Mouse (Mus musculus) E14TG2a.4 (cell line): ENCODE measurements around the gene Pigv.

Experiments
- H3K27me3 ChIP-seq: 2 replicates; pipeline ENCODE4 v1.6.1; 2014; ENCODE audit warnings: low read length, control low read depth; ENCODE audit not compliant: insufficient read depth
- H3K36me3 ChIP-seq: 2 replicates; pipeline ENCODE4 v1.6.1; 2014; ENCODE audit warnings: low read length, control low read depth; ENCODE audit not compliant: insufficient read depth
- H3K4me1 ChIP-seq: replicated peaks from 2 replicates; pipeline ENCODE4 v1.6.1; 2014; ENCODE audit warnings: low read depth, low read length, control low read depth
- H3K4me3 ChIP-seq: replicated peaks from 2 replicates; pipeline ENCODE4 v1.5.1; 2014; ENCODE audit warnings: mild to moderate bottlenecking, low read length
- H3K9me3 ChIP-seq: 2 replicates; pipeline ENCODE4 v1.6.1; 2014; ENCODE audit warnings: low read length, control low read depth
- CTCF ChIP-seq: conservative IDR thresholded peaks from 2 replicates; pipeline ENCODE4 v1.5.1; 2014; ENCODE audit warnings: low read length
- NANOG ChIP-seq: IDR thresholded peaks from 2 replicates; pipeline ENCODE4 v1.6.1; 2014; ENCODE audit warnings: borderline replicate concordance, low read length, mixed read lengths
- POU5F1 ChIP-seq: IDR thresholded peaks from 2 replicates; pipeline ENCODE4 v1.6.1; 2014; ENCODE audit warnings: low read length, borderline replicate concordance

Gene Pigv

GRCm38 (mm10) chr4:133645195-133645594 lies 27.3 kb downstream of the Pigv start:
- no peaks in the 10 kb centered on the region for H3K36me3 ChIP-seq
- peaks cover 7% of the 10 kb centered on the region for H3K9me3 ChIP-seq
- H3K4me3 ChIP-seq: peak overlapping the region; percentile 60; the same call in 1 of the 2 replicates
- peaks cover 16% of the 10 kb centered on the region for H3K4me1 ChIP-seq
- 0 out of 2 replicates have a peak, but pooled peaks cover 2% of the 10 kb centered on the region for H3K27me3 ChIP-seq
- no peak for TF ChIP-seq POU5F1
- no peak for TF ChIP-seq NANOG
- TF ChIP-seq CTCF: no peak

GRCm38 (mm10) chr4:133634043-133634410 lies 38.4 kb downstream of the Pigv start:
- peaks cover 51% of the 10 kb centered on the region for H3K4me1 ChIP-seq
- peaks cover 23% of the 10 kb centered on the region for H3K36me3 ChIP-seq
- H3K4me3 ChIP-seq: peak overlapping the region; percentile 88
- TF ChIP-seq CTCF: no peak
- TF ChIP-seq POU5F1: no peak
- no peak for TF ChIP-seq NANOG
- H3K27me3 ChIP-seq: no peaks in the 10 kb centered on the region
- no peaks in the 10 kb centered on the region for H3K9me3 ChIP-seq

- H3K27me3 ChIP-seq: no peaks in the 10 kb centered on the region
- H3K4me1 ChIP-seq: peaks cover 57% of the 10 kb centered on the region
- no peaks in the 10 kb centered on the region for H3K9me3 ChIP-seq
- TF ChIP-seq POU5F1 (no peak), CTCF (peak; percentile 25; the same call in 1 of the 2 replicates)
- peaks cover 29% of the 10 kb centered on the region for H3K36me3 ChIP-seq
- peak overlapping the region; percentile 88 for H3K4me3 ChIP-seq
Measured at GRCm38 (mm10) chr4:133633332-133634042, 39.0 kb downstream of the Pigv start.

GRCm38 (mm10) chr4:133632483-133633327 lies 39.7 kb downstream of the Pigv start:
- H3K9me3 ChIP-seq: no peaks in the 10 kb centered on the region
- H3K4me3 ChIP-seq: peak overlapping the region; percentile 88
- peaks cover 31% of the 10 kb centered on the region for H3K36me3 ChIP-seq
- TF ChIP-seq NANOG (no peak), POU5F1 (no peak), CTCF (no peak)
- peaks cover 65% of the 10 kb centered on the region for H3K4me1 ChIP-seq
- no peaks in the 10 kb centered on the region for H3K27me3 ChIP-seq

- no peaks in the 10 kb centered on the region for H3K27me3 ChIP-seq
- H3K36me3 ChIP-seq: peaks cover 34% of the 10 kb centered on the region
- peak overlapping the region; percentile 88 for H3K4me3 ChIP-seq
- H3K4me1 ChIP-seq: peaks cover 70% of the 10 kb centered on the region
- no peaks in the 10 kb centered on the region for H3K9me3 ChIP-seq
- TF ChIP-seq CTCF (no peak), POU5F1 (no peak), NANOG (no peak)
Measured at GRCm38 (mm10) chr4:133631769-133632411, 40.6 kb downstream of the Pigv start.

- peak overlapping the region; percentile 88 for H3K4me3 ChIP-seq
- no peaks in the 10 kb centered on the region for H3K27me3 ChIP-seq
- H3K9me3 ChIP-seq: no peaks in the 10 kb centered on the region
- H3K4me1 ChIP-seq: peaks cover 76% of the 10 kb centered on the region
- H3K36me3 ChIP-seq: peaks cover 41% of the 10 kb centered on the region
- TF ChIP-seq POU5F1 (no peak), CTCF (no peak), NANOG (no peak)
Measured at GRCm38 (mm10) chr4:133631071-133631768, 41.2 kb downstream of the Pigv start.

- Histone ChIP-seq H3K4me3 (peak overlapping the region; percentile 88), H3K36me3 (peaks cover 45% of the 10 kb centered on the region)
Measured at GRCm38 (mm10) chr4:133630326-133630920, 42.0 kb downstream of the Pigv start.

More at GRCm38 (mm10) chr4:133630326-133630920, 42.0 kb downstream of the Pigv start:
- Histone ChIP-seq H3K9me3 (no peaks in the 10 kb centered on the region), H3K4me1 (peaks cover 80% of the 10 kb centered on the region), H3K27me3 (no peaks in the 10 kb centered on the region)
- TF ChIP-seq CTCF (no peak), NANOG (no peak), POU5F1 (no peak)
